Mouse (Mus musculus) kidney, postnatal 14 days (tissue): ENCODE data around the gene Plk3.
A peak's percentile ranks its signal among the peaks of the same experiment; 100 is the strongest.

Source experiments
- DNase-seq: peaks from one replicate; pipeline ENCODE4 v3.0.0; 2022; ENCODE audit warnings: mixed read lengths

Plk3 gene

DNA sequence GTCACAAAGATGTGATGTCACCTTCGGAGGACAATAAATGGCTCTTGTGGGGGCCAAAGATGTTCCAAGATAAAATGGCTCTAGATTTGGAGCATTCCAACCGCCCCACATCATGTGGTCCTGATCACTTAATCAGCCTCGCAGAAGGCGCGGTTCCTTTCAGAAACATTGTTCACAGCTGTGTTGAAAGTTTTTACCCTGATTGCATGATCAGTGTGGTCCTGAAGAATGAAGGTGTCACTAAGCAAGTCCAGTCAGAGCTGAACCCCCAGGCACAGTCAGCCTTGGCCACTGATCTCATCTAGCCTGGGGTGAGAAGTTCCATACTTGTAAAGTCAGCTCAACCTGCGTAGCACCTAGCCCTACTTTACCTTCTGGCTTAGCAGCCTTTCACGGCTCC, 15.8 kb downstream of the Plk3 start:
- DNase-seq = no peak

DNA sequence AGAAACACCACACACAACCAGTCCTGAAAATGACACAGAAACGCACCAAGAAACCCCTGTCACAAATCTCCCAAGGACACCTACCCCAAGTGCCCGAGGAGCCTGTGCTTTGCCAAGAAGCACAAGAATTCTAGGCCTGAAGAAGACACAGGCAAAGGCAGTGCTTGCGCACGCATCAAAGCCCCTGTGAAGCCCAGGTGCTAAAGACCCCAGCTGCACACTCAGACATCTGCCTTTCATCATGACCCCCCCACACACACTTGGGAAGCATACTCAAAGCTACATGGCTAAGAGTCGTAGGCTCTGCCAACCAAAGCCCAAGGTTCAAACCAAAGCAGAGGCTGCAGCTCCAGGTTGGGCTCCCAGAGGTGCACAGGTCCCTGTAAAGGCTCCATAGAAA, 18.2 kb downstream of the Plk3 start:
- DNase-seq = no peak

- no peak for DNase-seq
Measured at GRCm38 (mm10) chr4:117113237-117113636, 20.5 kb downstream of the Plk3 start.

DNA sequence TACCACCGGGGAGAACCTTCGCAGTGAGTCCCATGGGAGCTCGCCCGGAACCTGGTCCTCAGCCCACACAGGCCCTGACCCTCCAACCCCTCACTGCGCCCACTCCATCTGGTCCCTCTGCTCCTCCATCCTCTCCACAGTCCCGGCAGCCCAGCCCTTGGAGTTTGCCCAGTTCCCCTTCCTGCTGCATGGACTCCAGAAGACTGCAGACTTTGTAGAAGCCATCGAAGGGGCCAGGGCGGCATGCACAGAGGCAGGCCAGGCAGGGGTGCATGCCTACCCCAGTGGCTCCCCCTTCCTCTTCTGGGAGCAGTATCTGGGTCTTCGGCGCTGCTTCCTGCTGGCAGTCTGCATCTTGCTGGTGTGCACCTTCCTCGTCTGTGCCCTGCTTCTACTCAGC, 22.8 kb downstream of the Plk3 start:
- DNase-seq = no peak

- no peak for DNase-seq
Measured at GRCm38 (mm10) chr4:117110249-117110648, 23.5 kb downstream of the Plk3 start.

DNA sequence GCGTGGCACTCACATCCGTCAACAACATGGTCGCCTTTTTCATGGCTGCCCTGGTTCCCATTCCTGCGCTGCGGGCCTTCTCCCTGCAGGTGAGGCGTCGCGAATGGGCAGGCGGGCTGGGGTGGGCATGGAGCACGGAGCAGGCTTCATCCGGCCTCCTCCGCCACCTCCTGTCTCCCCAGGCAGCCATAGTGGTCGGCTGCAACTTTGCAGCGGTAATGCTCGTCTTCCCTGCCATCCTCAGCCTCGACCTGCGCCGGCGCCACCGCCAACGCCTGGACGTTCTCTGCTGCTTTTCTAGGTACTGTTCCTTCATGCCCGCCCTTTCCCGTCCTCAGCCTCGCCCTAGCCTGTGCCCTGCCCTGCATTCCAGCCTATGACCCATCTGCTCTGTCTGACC, 24.4 kb downstream of the Plk3 start:
- DNase-seq = no peak

- no peak for DNase-seq
Measured at GRCm38 (mm10) chr4:117108524-117108849, 25.3 kb downstream of the Plk3 start.

GRCm38 (mm10) chr4:117107813-117108523, 25.8 kb downstream of the Plk3 start:
- no peak for DNase-seq

DNA sequence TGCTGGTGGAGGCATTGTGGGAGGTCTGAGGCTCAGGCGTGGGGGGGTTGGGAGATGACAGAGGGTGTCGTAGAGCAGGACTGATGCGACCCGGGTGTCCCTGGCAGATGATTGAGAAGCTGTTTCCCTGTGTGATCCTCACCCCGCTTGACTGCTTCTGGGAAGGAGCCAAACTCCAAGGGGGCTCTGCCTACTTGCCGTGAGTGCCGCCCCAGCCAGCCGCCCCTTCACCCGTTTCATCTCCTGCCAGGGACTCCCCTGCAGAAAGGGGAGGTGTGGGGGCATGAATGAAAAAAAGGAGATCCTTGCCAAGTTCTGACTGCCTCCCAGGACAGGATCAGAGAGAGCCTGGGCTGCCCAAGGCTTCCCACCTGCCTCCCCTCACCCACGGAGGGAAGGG, 28.6 kb downstream of the Plk3 start:
- DNase-seq = peak; percentile 40

GRCm38 (mm10) chr4:117104672-117105071, 29.1 kb downstream of the Plk3 start:
- no peak for DNase-seq

- peak; percentile 71 for DNase-seq
Measured at GRCm38 (mm10) chr4:117101218-117101617, 32.5 kb downstream of the Plk3 start.

DNA sequence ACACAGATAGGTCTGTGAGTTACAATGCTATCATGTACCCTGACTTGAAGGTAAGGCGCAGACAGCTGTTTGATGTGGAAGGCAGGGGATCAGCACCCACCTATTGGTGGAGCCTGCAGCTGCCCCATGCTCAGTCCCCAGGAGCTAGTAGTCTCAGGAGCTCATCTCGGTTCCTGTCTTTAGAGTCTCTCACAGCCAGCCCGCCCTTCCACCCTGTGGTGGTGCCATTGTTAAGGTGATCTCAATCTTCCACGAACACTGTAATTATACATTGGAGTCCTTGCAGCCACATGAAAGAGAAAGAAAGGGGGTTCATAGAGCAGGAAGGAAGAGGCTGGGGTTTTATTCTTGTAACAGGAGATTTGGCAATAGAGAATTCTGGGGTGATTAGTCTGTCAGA, 33.7 kb downstream of the Plk3 start:
- no peak for DNase-seq

GRCm38 (mm10) chr4:117098764-117099036, 35.1 kb downstream of the Plk3 start:
- DNase-seq = no peak

- DNase-seq = no peak
Measured at GRCm38 (mm10) chr4:117097969-117098763, 35.6 kb downstream of the Plk3 start.

- no peak for DNase-seq
Measured at GRCm38 (mm10) chr4:117096666-117097065, 37.1 kb downstream of the Plk3 start.

DNA sequence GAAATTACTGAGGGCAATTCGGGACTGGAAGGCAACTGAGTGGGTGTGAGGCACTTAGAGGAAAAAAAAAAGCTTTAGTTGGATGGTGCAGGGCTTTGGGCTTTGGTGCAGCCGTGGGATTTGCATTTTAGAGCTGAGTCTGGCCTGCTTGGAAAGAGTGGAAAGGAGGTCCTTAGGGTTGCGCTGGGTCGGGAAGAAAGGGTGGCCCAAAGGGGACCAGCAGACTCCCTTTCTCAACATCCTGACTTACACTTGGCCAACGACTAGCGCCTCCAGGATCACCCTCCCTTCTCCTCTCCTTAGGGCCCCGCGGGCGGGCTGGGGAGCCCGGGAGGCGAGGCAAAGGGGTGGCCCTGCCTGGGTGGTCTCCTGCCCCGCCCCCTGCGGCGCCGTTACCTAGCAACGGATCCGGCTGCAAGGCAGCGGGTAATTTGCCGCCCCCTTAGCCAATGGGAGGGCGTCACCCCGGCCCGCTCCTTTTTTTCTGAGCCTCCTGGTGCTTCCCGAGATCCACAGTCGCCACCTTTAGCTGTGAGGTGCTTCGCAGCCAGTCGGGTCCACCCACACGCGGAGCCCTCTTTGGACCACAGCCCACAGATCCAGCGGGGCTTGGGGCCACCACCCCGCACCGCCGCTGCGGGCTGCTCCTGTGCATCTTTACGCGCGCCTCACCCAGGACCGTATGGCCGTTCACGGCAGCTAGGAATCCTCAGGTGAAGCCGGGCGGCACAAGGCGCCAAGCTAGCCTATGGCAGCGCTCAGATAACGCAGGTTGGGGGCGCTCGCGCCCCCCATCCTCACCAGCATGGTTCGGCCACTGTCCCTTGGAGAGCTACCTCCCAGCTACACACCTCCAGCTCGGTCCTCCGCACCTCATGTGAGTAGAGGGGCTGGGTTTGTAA, 38.0 kb downstream of the Plk3 start, which contains the start of gene Ptch2:
Gene Ptch2, plus strand, starts transcription at position 525 of the 902 bp plus-strand sequence.
- DNase-seq = peak; percentile 90

DNA sequence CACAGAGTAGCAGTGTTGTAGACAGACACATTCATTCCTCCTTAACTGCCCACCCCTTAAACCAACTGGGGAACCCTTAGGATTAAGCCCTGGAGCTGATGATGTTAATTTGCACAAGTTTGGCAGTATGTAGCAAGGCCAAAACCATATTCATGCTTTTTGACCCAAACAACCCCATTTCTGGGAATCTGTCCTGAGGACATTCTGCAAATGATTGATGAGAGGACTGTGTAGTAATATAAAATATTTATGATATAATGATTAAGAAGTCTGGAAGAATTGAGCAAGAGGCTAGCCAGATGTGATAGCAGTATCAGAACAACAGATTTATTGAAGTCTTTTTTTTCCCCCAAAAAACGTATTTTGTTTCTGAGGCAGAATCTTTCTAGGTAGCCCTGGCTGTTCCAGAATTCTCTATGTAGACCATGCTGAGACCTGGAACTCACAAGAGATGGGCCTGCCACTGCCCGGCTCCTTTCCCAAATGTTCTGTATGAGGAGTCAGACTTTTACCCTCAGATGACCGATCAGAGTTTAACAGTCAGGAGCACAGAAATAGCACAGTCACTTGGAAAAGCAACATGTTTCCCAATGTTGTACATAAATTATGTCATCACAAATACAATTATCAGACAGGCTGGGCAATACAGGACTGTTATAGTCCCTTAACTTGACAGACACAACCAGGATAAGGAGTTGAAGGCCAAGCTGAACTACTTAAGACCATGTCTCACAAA, 39.0 kb downstream of the Plk3 start:
- DNase-seq = peak; percentile 43

- no peak for DNase-seq
Measured at GRCm38 (mm10) chr4:117090586-117090985, 43.2 kb downstream of the Plk3 start.

DNA sequence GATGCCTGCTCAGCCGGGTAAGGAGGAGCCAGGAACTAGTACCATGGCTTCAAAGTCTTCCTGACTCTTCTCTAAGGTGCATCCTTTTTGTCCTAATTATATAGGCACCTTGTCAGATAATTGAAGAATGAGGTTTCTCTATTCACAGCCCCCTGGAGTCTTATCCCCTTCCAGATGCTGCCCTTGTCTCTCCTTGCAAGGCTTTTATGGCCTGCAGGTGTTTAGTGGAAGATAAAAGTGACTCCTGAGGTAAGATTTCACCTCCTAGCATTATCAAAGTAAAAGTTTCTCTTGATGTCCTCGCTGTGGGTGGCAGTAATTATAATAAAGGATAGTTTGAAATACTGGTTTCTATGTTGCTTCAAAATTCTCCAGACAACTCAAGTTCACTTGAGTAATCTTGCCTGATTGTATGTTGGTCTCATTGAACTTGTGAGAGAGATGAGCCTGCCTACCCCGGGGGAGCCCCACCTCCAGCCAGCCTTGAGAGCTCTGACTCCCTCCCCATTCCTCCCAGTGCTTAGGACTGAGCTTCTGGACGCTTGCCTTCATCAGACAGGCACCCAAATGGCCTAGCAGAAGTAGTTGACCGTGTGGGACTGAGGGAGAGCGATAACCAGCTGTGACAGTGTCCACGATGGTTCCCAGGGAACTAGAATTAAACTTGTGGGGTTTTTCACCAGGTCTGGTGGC, 45.7 kb downstream of the Plk3 start:
- no peak for DNase-seq
